Mouse (Mus musculus): ENCODE measurements at regions not wholly inside any gene's neighbourhood (a gene's known extent, or its start where the extent isn't known, plus 50 kb on each side); places are given as distances from the start of the nearest gene placed in this dataset.

DNA sequence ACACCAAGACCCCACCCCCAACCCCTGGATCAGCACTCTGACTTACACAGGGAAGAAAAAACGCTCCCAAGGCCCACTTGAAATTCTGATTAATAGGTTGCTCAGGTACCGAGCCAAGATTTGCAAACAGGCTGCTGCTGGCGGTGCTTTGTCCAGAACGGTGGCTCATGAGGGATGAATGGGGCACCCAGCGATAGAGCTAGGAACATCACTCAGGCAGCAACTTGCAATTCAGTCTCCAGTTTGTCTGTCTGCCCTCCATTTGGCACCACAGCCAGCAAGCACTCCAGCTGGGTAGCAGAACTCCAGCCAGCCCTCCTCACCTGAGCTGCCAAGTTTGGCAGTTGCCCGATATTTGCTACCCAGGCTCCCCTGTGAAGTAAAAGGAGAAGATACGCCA lies 496.1 kb upstream of the Acvr2a start:
- TF ChIP-seq GATA1 (IDR thresholded peaks at IDR 0.05; ENCODE audit: borderline replicate concordance, low read length) (no peak), CTCF (IDR thresholded peaks at IDR 0.05; ENCODE audit: low read depth, low read length) (no peak), POLR2AphosphoS5 (IDR thresholded peaks at IDR 0.05; ENCODE audit: insufficient replicate concordance, low read depth, low read length) (no peak), TAL1 (conservative IDR thresholded peaks at IDR 0.05; ENCODE audit: low read depth, low read length) (no peak)
